Mouse (Mus musculus) lung, postnatal 0 days (tissue): ENCODE data around the gene Psmd5. TPM values are rescaled to one million over a fixed set of nuclear protein-coding genes. Genes with fewer than 3 reads are reported as not detected.

Experiments used
- ATAC-seq: fragments of 200-750 bp; cut with Nextera tagmentation; 2 replicates; pipeline ENCODE4 v1.8.0; 2017; ENCODE audit warnings: moderate library complexity
- DNase-seq: peaks from one replicate; pipeline ENCODE4 v3.0.0-alpha.2; 2016; ENCODE audit warnings: low spot score
- H3K27ac ChIP-seq: fragments of 300-500 bp; sonication (generic); 2 replicates; pipeline ENCODE4 v1.5.1; 2014; ENCODE audit warnings: antibody characterized with exemption, mild to moderate bottlenecking, low read length, mixed read lengths
- H3K27me3 ChIP-seq: fragments of 300-500 bp; sonication (generic); replicated peaks from 2 replicates; pipeline ENCODE4 v1.6.1; 2014; ENCODE audit warnings: low read length, mixed read lengths; ENCODE audit not compliant: insufficient read depth
- H3K36me3 ChIP-seq: fragments of 300-500 bp; sonication (generic); 2 replicates; pipeline ENCODE4 v1.6.1; 2014; ENCODE audit warnings: low read length, mixed read lengths; ENCODE audit not compliant: insufficient read depth
- H3K4me1 ChIP-seq: fragments of 300-500 bp; sonication (generic); 2 replicates; pipeline ENCODE4 v1.6.1; 2014; ENCODE audit warnings: antibody characterized with exemption, low read depth, low read length, mixed read lengths; ENCODE audit not compliant: insufficient read depth
- H3K4me2 ChIP-seq: fragments of 300-500 bp; sonication (generic); replicated peaks from 2 replicates; pipeline ENCODE4 v1.6.1; 2014; ENCODE audit warnings: low read depth, mild to moderate bottlenecking, low read length, moderate library complexity, mixed read lengths
- H3K4me3 ChIP-seq: fragments of 300-500 bp; sonication (generic); 2 replicates; pipeline ENCODE4 v1.5.1; 2014; ENCODE audit warnings: low read depth, low read length
- H3K9ac ChIP-seq: fragments of 300-500 bp; sonication (generic); replicated peaks from 2 replicates; pipeline ENCODE4 v1.6.1; 2014; ENCODE audit warnings: low read depth, mild to moderate bottlenecking
- H3K9me3 ChIP-seq: fragments of 300-500 bp; sonication (generic); 2 replicates; pipeline ENCODE4 v1.6.1; 2016; ENCODE audit warnings: low read length, mixed read lengths
- CTCF ChIP-seq: IDR thresholded peaks from 2 replicates; pipeline ENCODE4 v1.5.1; 2016; ENCODE audit warnings: antibody characterized with exemption, mild to moderate bottlenecking
- EP300 ChIP-seq: IDR thresholded peaks from 2 replicates; pipeline ENCODE4 v1.6.1; 2016; ENCODE audit warnings: antibody characterized with exemption, mild to moderate bottlenecking, control low read depth
- WGBS: fragments of 180-500 bp; shearing (Covaris S2); extraction: QIAGEN DNeasy Blood & Tissue Kit; methylation state at CpG from one replicate; pipeline ENCODE4 v1.1.7; 2014; 5-methylcytosine and 5-hydroxymethylcytosine counted together
- polyA plus RNA-seq: library from polyadenylated mRNA; unstranded; fragments of >200 nt; fragmentation: Nextera tagmentation; extraction: Ambion mirVana; gene quantifications from 2 replicates; pipeline ENCODE4 v1.2.1, GENCODE M21; 2015

Gene Psmd5
- polyA plus RNA-seq, 1 experiment from 2014 or later, result 64.7 TPM

- 5% methylated on average over 39 of the region's 39 CpGs for WGBS
- Histone ChIP-seq H3K36me3 (no peaks in the 10 kb centered on the region), H3K4me1 (peaks cover 6% of the 10 kb centered on the region; the same call in 1 of the 2 replicates), H3K27ac (peak overlapping the region; percentile 88), H3K4me3 (peak overlapping the region; percentile 69), H3K9ac (peak overlapping the region; percentile 92), H3K27me3 (no peaks in the 10 kb centered on the region), H3K4me2 (peak overlapping the region; percentile 49), H3K9me3 (no peaks in the 10 kb centered on the region)
- TF ChIP-seq CTCF (peak; percentile 30), EP300 (no peak; the same call in 1 of the 2 replicates)
- ATAC-seq (peak; percentile 97), DNase-seq (peak; percentile 100)
These were observed 73.0 kb downstream of the Psmd5 start for GRCm38 (mm10) chr2:34801516-34802482.

DNA sequence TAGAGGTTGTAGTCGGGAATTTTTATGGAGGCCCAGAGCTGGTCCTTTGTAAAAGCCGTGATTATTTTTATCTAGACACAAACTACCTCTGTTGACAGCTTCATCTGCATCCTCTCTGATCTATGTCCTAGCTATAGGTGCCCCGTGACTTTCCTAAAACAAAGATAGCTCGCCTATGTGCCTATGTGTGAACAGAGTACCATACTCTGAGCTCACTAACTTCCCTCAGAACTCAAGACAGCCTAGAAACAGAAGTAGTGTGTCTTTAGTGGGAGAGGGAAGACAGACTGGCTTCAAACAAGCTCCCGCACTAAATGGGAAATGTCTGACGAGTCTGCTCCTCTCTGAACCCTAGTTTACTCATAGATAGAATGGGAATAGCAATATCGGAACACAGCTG lies 74.4 kb downstream of the Psmd5 start:
- no peaks in the 10 kb centered on the region for H3K36me3 ChIP-seq
- DNase-seq (no peak), ATAC-seq (no peak)
- peaks cover 6% of the 10 kb centered on the region; the same call in 1 of the 2 replicates for H3K4me1 ChIP-seq
- H3K9me3 ChIP-seq, result no peaks in the 10 kb centered on the region
- whole genome bisulfite sequencing, result 75% methylated on average over 7 of the region's 7 CpGs
- no peaks in the 10 kb centered on the region for H3K27me3 ChIP-seq
- peak overlapping the region; percentile 85; the same call in 1 of the 2 replicates for H3K4me2 ChIP-seq
- no peak overlapping the region for H3K9ac ChIP-seq
- H3K27ac ChIP-seq, result peak overlapping the region; percentile 76; the same call in 1 of the 2 replicates
- TF ChIP-seq CTCF (no peak), EP300 (no peak)
- peak overlapping the region; percentile 49 for H3K4me3 ChIP-seq

Other genes starting within 250 kb of the Psmd5 start
- gene Gapvd1, start 119.7 kb downstream of the Psmd5 start, polyA plus RNA-seq, result 50.1 and 58.5 TPM in 2 replicates
- 372 and 523 TPM in 2 replicates for gene Hspa5, start 103.0 kb downstream of the Psmd5 start, polyA plus RNA-seq
- gene Rabepk, start 75.1 kb downstream of the Psmd5 start, polyA plus RNA-seq, result 18.5 and 19.6 TPM in 2 replicates
- gene Fbxw2, start 48.7 kb downstream of the Psmd5 start, polyA plus RNA-seq, result 86.6 and 87.3 TPM in 2 replicates
- gene Gm34653, start 42.0 kb downstream of the Psmd5 start, polyA plus RNA-seq, result not detected in 2 replicates
- 5.4 and 7.2 TPM in 2 replicates for gene Cutal, start 572 bp downstream of the Psmd5 start, polyA plus RNA-seq
- gene Phf19, start 39.1 kb upstream of the Psmd5 start, polyA plus RNA-seq, result 1.3 and 1.6 TPM in 2 replicates
- 61.4 and 67.0 TPM in 2 replicates for gene Traf1, start 86.8 kb upstream of the Psmd5 start, polyA plus RNA-seq
- gene Hc, start 186.5 kb upstream of the Psmd5 start, polyA plus RNA-seq, result 149 and 172 TPM in 2 replicates
- gene AI182371, start 226.6 kb upstream of the Psmd5 start, polyA plus RNA-seq, result 1.4 and 3.0 TPM in 2 replicates
- gene Cntrl, start 234.5 kb upstream of the Psmd5 start, polyA plus RNA-seq, result 20.1 and 21.3 TPM in 2 replicates